Mouse (Mus musculus) kidney, adult 2 months (tissue): Measurements from ENCODE around the gene Nudcd3. TPM values are rescaled to one million over a fixed set of nuclear protein-coding genes. Genes with fewer than 3 reads are reported as not detected.

Experiments used
- DNase-seq: peaks from one replicate; pipeline ENCODE4 v3.0.0; 2021
- H3K27ac ChIP-seq: fragments of 200-500 bp; 2 replicates; pipeline ENCODE4 v1.5.1; 2012; ENCODE audit warnings: low read depth, low read length, control low read depth, inconsistent platforms; ENCODE audit not compliant: insufficient read depth
- H3K27me3 ChIP-seq: fragments of 200-500 bp; replicated peaks from 2 replicates; pipeline ENCODE4 v1.6.1; 2012; ENCODE audit warnings: mild to moderate bottlenecking, moderate library complexity, low read length, inconsistent platforms; ENCODE audit not compliant: control insufficient read depth, insufficient read depth
- H3K36me3 ChIP-seq: fragments of 200-500 bp; 2 replicates; pipeline ENCODE4 v1.6.1; 2012; ENCODE audit warnings: mild to moderate bottlenecking, moderate library complexity, low read length, inconsistent platforms; ENCODE audit not compliant: control insufficient read depth, insufficient read depth
- H3K4me1 ChIP-seq: fragments of 200-500 bp; 2 replicates; pipeline ENCODE4 v1.6.1; 2011; ENCODE audit warnings: low read length; ENCODE audit not compliant: control insufficient read depth, insufficient read depth
- H3K4me3 ChIP-seq: fragments of 200-500 bp; 2 replicates; pipeline ENCODE4 v1.5.1; 2011; ENCODE audit warnings: mild to moderate bottlenecking, low read depth, low read length, control low read depth; ENCODE audit not compliant: insufficient read depth
- CTCF ChIP-seq: fragments of 200-500 bp; conservative IDR thresholded peaks from 2 replicates; pipeline ENCODE4 v1.5.1; 2011; ENCODE audit warnings: low read depth, mild to moderate bottlenecking, control low read depth, low read length, moderate library complexity, mixed read lengths; ENCODE audit not compliant: insufficient read depth, insufficient read length
- POLR2A ChIP-seq: fragments of 200-500 bp; IDR thresholded peaks from one replicate; pipeline ENCODE4 v1.6.1; 2011; ENCODE audit warnings: low read depth, low read length, control low read depth
- WGBS: fragments of 180-500 bp; shearing (Covaris S2); methylation state at CpG from one replicate; pipeline ENCODE4 v1.1.7; 2018; 5-methylcytosine and 5-hydroxymethylcytosine counted together
- polyA plus RNA-seq: library from polyadenylated mRNA; depleted of rRNA; stranded (reverse); fragments of >200 nt; gene quantifications from 2 replicates; pipeline ENCODE4 v1.2.3, GENCODE M21; 2012

The Nudcd3 gene
- polyA plus RNA-seq, 1 experiment = 40.8 TPM

- no peaks in the 10 kb centered on the region for H3K36me3 ChIP-seq
- TF ChIP-seq POLR2A (no peak), CTCF (no peak)
- DNase-seq = no peak
- H3K27ac ChIP-seq = no peak overlapping the region
- no peaks in the 10 kb centered on the region for H3K4me1 ChIP-seq
- WGBS = 100% methylated on average over 1 of the region's 1 CpGs
- no peaks in the 10 kb centered on the region for H3K27me3 ChIP-seq
- no peak overlapping the region for H3K4me3 ChIP-seq
These were observed 76.6 kb downstream of the Nudcd3 start for GRCm38 (mm10) chr11:6123605-6124120.

- Histone ChIP-seq H3K4me3 (no peak overlapping the region), H3K27me3 (no peaks in the 10 kb centered on the region), H3K4me1 (no peaks in the 10 kb centered on the region), H3K36me3 (no peaks in the 10 kb centered on the region), H3K27ac (no peak overlapping the region)
- DNase-seq = no peak
- WGBS = 92% methylated on average over 5 of the region's 5 CpGs
- TF ChIP-seq CTCF (no peak), POLR2A (no peak)
These were observed 77.6 kb downstream of the Nudcd3 start for GRCm38 (mm10) chr11:6122631-6123030.

GRCm38 (mm10) chr11:6120596-6120995 lies 79.6 kb downstream of the Nudcd3 start:
- WGBS = 63% methylated on average over 11 of the region's 11 CpGs
- no peaks in the 10 kb centered on the region for H3K36me3 ChIP-seq
- DNase-seq = no peak
- no peaks in the 10 kb centered on the region for H3K27me3 ChIP-seq
- no peak overlapping the region for H3K27ac ChIP-seq
- no peak overlapping the region for H3K4me3 ChIP-seq
- TF ChIP-seq POLR2A = no peak
- TF ChIP-seq CTCF = no peak
- H3K4me1 ChIP-seq = no peaks in the 10 kb centered on the region

GRCm38 (mm10) chr11:6120001-6120400 lies 80.2 kb downstream of the Nudcd3 start:
- TF ChIP-seq POLR2A (no peak), CTCF (no peak)
- no peak for DNase-seq
- 96% methylated on average over 6 of the region's 6 CpGs for WGBS
- Histone ChIP-seq H3K27me3 (no peaks in the 10 kb centered on the region), H3K4me1 (no peaks in the 10 kb centered on the region), H3K4me3 (no peak overlapping the region), H3K36me3 (no peaks in the 10 kb centered on the region), H3K27ac (no peak overlapping the region)

- DNase-seq = no peak
- H3K27me3 ChIP-seq = no peaks in the 10 kb centered on the region
- WGBS = 88% methylated on average over 11 of the region's 11 CpGs
- H3K4me1 ChIP-seq = no peaks in the 10 kb centered on the region
- no peak for TF ChIP-seq POLR2A
- no peak for TF ChIP-seq CTCF
- H3K27ac ChIP-seq = no peak overlapping the region
- no peaks in the 10 kb centered on the region for H3K36me3 ChIP-seq
- H3K4me3 ChIP-seq = no peak overlapping the region
These were observed 80.9 kb downstream of the Nudcd3 start for GRCm38 (mm10) chr11:6119312-6119711.

- Histone ChIP-seq H3K27me3 (no peaks in the 10 kb centered on the region), H3K27ac (no peak overlapping the region), H3K36me3 (no peaks in the 10 kb centered on the region; the same call in 1 of the 2 replicates), H3K4me1 (no peaks in the 10 kb centered on the region), H3K4me3 (no peak overlapping the region)
- TF ChIP-seq CTCF (no peak), POLR2A (no peak)
- no peak for DNase-seq
- 96% methylated on average over 2 of the region's 2 CpGs for WGBS
These were observed 82.3 kb downstream of the Nudcd3 start for GRCm38 (mm10) chr11:6117956-6118355.

- Histone ChIP-seq H3K4me3 (no peak overlapping the region), H3K4me1 (no peaks in the 10 kb centered on the region), H3K27me3 (no peaks in the 10 kb centered on the region), H3K27ac (no peak overlapping the region), H3K36me3 (peaks cover 2% of the 10 kb centered on the region)
- DNase-seq = peak; percentile 40
- WGBS = 77% methylated on average over 5 of the region's 5 CpGs
- TF ChIP-seq CTCF = no peak
- no peak for TF ChIP-seq POLR2A
These were observed 88.3 kb downstream of the Nudcd3 start for GRCm38 (mm10) chr11:6111734-6112484.
